Mouse (Mus musculus) limb, embryonic 10.5 days (tissue): ENCODE measurements at regions not wholly inside any gene's neighbourhood (a gene's known extent, or its start where the extent isn't known, plus 50 kb on each side); places are given as distances from the start of the nearest gene placed in this dataset.

Experiments
- DNase-seq: peaks from one replicate; pipeline ENCODE4 v3.0.0-alpha.2; 2017; ENCODE audit warnings: low spot score
- H3K27ac ChIP-seq: fragments of 300-500 bp; sonication (generic); 2 replicates; pipeline ENCODE4 v1.5.1; 2016; ENCODE audit warnings: mild to moderate bottlenecking
- H3K27me3 ChIP-seq: fragments of 300-500 bp; sonication (generic); 2 replicates; pipeline ENCODE4 v1.6.1; 2016; ENCODE audit warnings: low read depth, mild to moderate bottlenecking; ENCODE audit not compliant: poor library complexity, severe bottlenecking
- H3K36me3 ChIP-seq: fragments of 300-500 bp; sonication (generic); 2 replicates; pipeline ENCODE4 v1.6.1; 2016; ENCODE audit warnings: mild to moderate bottlenecking, moderate library complexity
- H3K4me1 ChIP-seq: fragments of 300-500 bp; sonication (generic); 2 replicates; pipeline ENCODE4 v1.6.1; 2016
- H3K4me3 ChIP-seq: fragments of 300-500 bp; sonication (generic); 2 replicates; pipeline ENCODE4 v1.5.1; 2016; ENCODE audit warnings: mild to moderate bottlenecking, moderate library complexity
- H3K9me3 ChIP-seq: fragments of 300-500 bp; sonication (generic); replicated peaks from 2 replicates; pipeline ENCODE4 v1.6.1; 2016; ENCODE audit warnings: mild to moderate bottlenecking
- WGBS: fragments of 180-500 bp; shearing (Covaris S2); methylation state at CpG from one replicate; pipeline ENCODE4 v1.1.7; 2016; 5-methylcytosine and 5-hydroxymethylcytosine counted together

GRCm38 (mm10) chr12:54463806-54464205 lies 192.6 kb downstream of the Sptssa start:
- H3K27me3 ChIP-seq: no peaks in the 10 kb centered on the region
- no peaks in the 10 kb centered on the region for H3K9me3 ChIP-seq
- H3K4me3 ChIP-seq: no peak overlapping the region
- WGBS: 87% methylated on average over 7 of the region's 7 CpGs
- H3K4me1 ChIP-seq: 0 out of 2 replicates have a peak, but pooled peaks cover 10% of the 10 kb centered on the region
- H3K27ac ChIP-seq: no peak overlapping the region
- no peak for DNase-seq
- no peaks in the 10 kb centered on the region for H3K36me3 ChIP-seq

- WGBS: 90% methylated on average over 3 of the region's 3 CpGs
- Histone ChIP-seq H3K27me3 (no peaks in the 10 kb centered on the region), H3K27ac (no peak overlapping the region), H3K4me3 (no peak overlapping the region), H3K36me3 (no peaks in the 10 kb centered on the region), H3K9me3 (no peaks in the 10 kb centered on the region), H3K4me1 (0 out of 2 replicates have a peak, but pooled peaks cover 10% of the 10 kb centered on the region)
- no peak for DNase-seq
These were observed 195.0 kb downstream of the Sptssa start for GRCm38 (mm10) chr12:54461411-54461810.

GRCm38 (mm10) chr12:54460135-54460523 lies 196.2 kb downstream of the Sptssa start:
- 69% methylated on average over 7 of the region's 7 CpGs for WGBS
- H3K4me3 ChIP-seq: no peak overlapping the region
- H3K27me3 ChIP-seq: no peaks in the 10 kb centered on the region
- H3K36me3 ChIP-seq: no peaks in the 10 kb centered on the region
- no peak for DNase-seq
- H3K27ac ChIP-seq: no peak overlapping the region
- H3K4me1 ChIP-seq: 0 out of 2 replicates have a peak, but pooled peaks cover 10% of the 10 kb centered on the region
- H3K9me3 ChIP-seq: no peaks in the 10 kb centered on the region

GRCm38 (mm10) chr12:54459462-54460134 lies 196.8 kb downstream of the Sptssa start:
- Histone ChIP-seq H3K27ac (no peak overlapping the region), H3K27me3 (no peaks in the 10 kb centered on the region), H3K4me3 (no peak overlapping the region), H3K36me3 (no peaks in the 10 kb centered on the region), H3K9me3 (no peaks in the 10 kb centered on the region), H3K4me1 (peaks cover 14% of the 10 kb centered on the region; the same call in 1 of the 2 replicates)
- DNase-seq: no peak
- WGBS: 88% methylated on average over 11 of the region's 11 CpGs

GRCm38 (mm10) chr12:54456731-54457130 lies 199.6 kb downstream of the Sptssa start:
- Histone ChIP-seq H3K27me3 (no peaks in the 10 kb centered on the region), H3K4me3 (no peak overlapping the region), H3K9me3 (no peaks in the 10 kb centered on the region), H3K27ac (no peak overlapping the region), H3K36me3 (no peaks in the 10 kb centered on the region), H3K4me1 (peaks cover 21% of the 10 kb centered on the region; the same call in 1 of the 2 replicates)
- 90% methylated on average over 8 of the region's 8 CpGs for WGBS
- no peak for DNase-seq

GRCm38 (mm10) chr12:54454606-54455005 lies 201.8 kb downstream of the Sptssa start:
- H3K9me3 ChIP-seq: no peaks in the 10 kb centered on the region
- H3K4me3 ChIP-seq: no peak overlapping the region
- no peaks in the 10 kb centered on the region for H3K27me3 ChIP-seq
- 69% methylated on average over 10 of the region's 10 CpGs for WGBS
- H3K4me1 ChIP-seq: peaks cover 25% of the 10 kb centered on the region
- H3K36me3 ChIP-seq: no peaks in the 10 kb centered on the region
- no peak overlapping the region for H3K27ac ChIP-seq
- no peak for DNase-seq

GRCm38 (mm10) chr12:54453343-54453742 lies 203.0 kb downstream of the Sptssa start:
- H3K9me3 ChIP-seq: no peaks in the 10 kb centered on the region
- peaks cover 30% of the 10 kb centered on the region for H3K4me1 ChIP-seq
- H3K36me3 ChIP-seq: no peaks in the 10 kb centered on the region
- H3K4me3 ChIP-seq: no peak overlapping the region
- 87% methylated on average over 4 of the region's 4 CpGs for WGBS
- H3K27me3 ChIP-seq: no peaks in the 10 kb centered on the region
- DNase-seq: no peak
- 0 out of 2 replicates have a peak overlapping the region, but pooled peaks have one; percentile 25 for H3K27ac ChIP-seq

- H3K36me3 ChIP-seq: no peaks in the 10 kb centered on the region
These were observed 206.0 kb downstream of the Sptssa start for GRCm38 (mm10) chr12:54450369-54450768.

GRCm38 (mm10) chr12:54448221-54448620 lies 208.2 kb downstream of the Sptssa start:
- WGBS: 31% methylated on average over 2 of the region's 2 CpGs
- Histone ChIP-seq H3K27me3 (no peaks in the 10 kb centered on the region), H3K4me3 (no peak overlapping the region), H3K9me3 (no peaks in the 10 kb centered on the region), H3K4me1 (peaks cover 35% of the 10 kb centered on the region), H3K27ac (0 out of 2 replicates have a peak overlapping the region, but pooled peaks have one; percentile 19), H3K36me3 (no peaks in the 10 kb centered on the region)
- no peak for DNase-seq

More at GRCm38 (mm10) chr12:54450369-54450768, 206.0 kb downstream of the Sptssa start:
- no peak for DNase-seq
- H3K27me3 ChIP-seq: no peaks in the 10 kb centered on the region
- no peak overlapping the region for H3K27ac ChIP-seq
- no peaks in the 10 kb centered on the region for H3K9me3 ChIP-seq
- WGBS: 64% methylated on average over 10 of the region's 10 CpGs
- H3K4me3 ChIP-seq: no peak overlapping the region
- H3K4me1 ChIP-seq: peaks cover 41% of the 10 kb centered on the region

GRCm38 (mm10) chr12:54447354-54447753 lies 209.0 kb downstream of the Sptssa start:
- no peak for DNase-seq
- Histone ChIP-seq H3K27ac (no peak overlapping the region), H3K9me3 (no peaks in the 10 kb centered on the region), H3K4me3 (no peak overlapping the region), H3K4me1 (peaks cover 36% of the 10 kb centered on the region), H3K36me3 (no peaks in the 10 kb centered on the region), H3K27me3 (no peaks in the 10 kb centered on the region)
- WGBS: 71% methylated on average over 3 of the region's 3 CpGs

- Histone ChIP-seq H3K27ac (no peak overlapping the region), H3K36me3 (no peaks in the 10 kb centered on the region), H3K9me3 (no peaks in the 10 kb centered on the region), H3K4me1 (peaks cover 36% of the 10 kb centered on the region), H3K4me3 (no peak overlapping the region), H3K27me3 (no peaks in the 10 kb centered on the region)
- 90% methylated on average over 7 of the region's 7 CpGs for WGBS
- no peak for DNase-seq
These were observed 210.0 kb downstream of the Sptssa start for GRCm38 (mm10) chr12:54446356-54446755.

- Histone ChIP-seq H3K27me3 (no peaks in the 10 kb centered on the region), H3K4me1 (peaks cover 20% of the 10 kb centered on the region), H3K4me3 (no peak overlapping the region), H3K9me3 (no peaks in the 10 kb centered on the region), H3K27ac (no peak overlapping the region), H3K36me3 (no peaks in the 10 kb centered on the region)
- WGBS: 79% methylated on average over 4 of the region's 4 CpGs
- DNase-seq: no peak
These were observed 212.0 kb downstream of the Sptssa start for GRCm38 (mm10) chr12:54444416-54444815.

- no peaks in the 10 kb centered on the region for H3K27me3 ChIP-seq
- H3K9me3 ChIP-seq: no peaks in the 10 kb centered on the region
- H3K4me1 ChIP-seq: peaks cover 16% of the 10 kb centered on the region
- DNase-seq: no peak
- H3K36me3 ChIP-seq: no peaks in the 10 kb centered on the region
- no peak overlapping the region for H3K27ac ChIP-seq
- WGBS: 66% methylated on average over 2 of the region's 2 CpGs
- H3K4me3 ChIP-seq: no peak overlapping the region
These were observed 213.1 kb downstream of the Sptssa start for GRCm38 (mm10) chr12:54443285-54443684.
